Mouse (Mus musculus): Measurements from ENCODE around the gene Peli3.

Gene Peli3

GRCm38 (mm10) chr19:4908107-4908506 lies 34.8 kb downstream of the Peli3 start:
- peak; percentile 36 for DNase-seq

- DNase-seq, result peak; percentile 87
Observed at GRCm38 (mm10) chr19:4905979-4906794, 36.7 kb downstream of the Peli3 start, which contains the start of gene Bbs1. Gene Bbs1 (minus strand): TSS chr19:4906628.

- no peak for DNase-seq
Observed at GRCm38 (mm10) chr19:4899888-4900287, 43.0 kb downstream of the Peli3 start.

- no peak for DNase-seq
Observed at GRCm38 (mm10) chr19:4898972-4899371, 44.0 kb downstream of the Peli3 start.

- DNase-seq, result no peak
Observed at GRCm38 (mm10) chr19:4896780-4897520, 46.0 kb downstream of the Peli3 start.

GRCm38 (mm10) chr19:4891798-4892197 lies 51.1 kb downstream of the Peli3 start:
- DNase-seq, result no peak

GRCm38 (mm10) chr19:4889791-4890190 lies 53.1 kb downstream of the Peli3 start:
- DNase-seq, result no peak

GRCm38 (mm10) chr19:4883961-4884360 lies 59.0 kb downstream of the Peli3 start:
- DNase-seq, result no peak
